Mouse (Mus musculus) gastrocnemius, adult 8-10 months (tissue): ENCODE results near the gene Aadac. TPM values are rescaled to one million over a fixed set of nuclear protein-coding genes. Genes with fewer than 3 reads are reported as not detected.

Experiments used
- DNase-seq, 2 experiments: peaks; one replicate each; pipeline ENCODE4 v3.0.0; 2022; ENCODE audit warnings: low spot score in 2 of 2
- total RNA-seq, 4 experiments: library from RNA; stranded (reverse); gene quantifications; 2 replicates each; pipeline ENCODE4 v1.2.4; 2022

The Aadac gene
- total RNA-seq = not detected

GRCm38 (mm10) chr3:60025417-60025816 is at the start of gene Aadac:
TSS of gene Aadac (plus strand) at chr3:60025717.
- no peak for DNase-seq

GRCm38 (mm10) chr3:60003622-60004021 is 21.9 kb upstream of the Aadac start:
- DNase-seq = no peak

- no peak for DNase-seq
Observed at GRCm38 (mm10) chr3:60006443-60006842, 19.1 kb upstream of the Aadac start, which contains the start of gene Aadacl2. TSS of gene Aadacl2 (plus strand) at chr3:60006743.

- no peak for DNase-seq
Observed at GRCm38 (mm10) chr3:60031511-60031910, 6.0 kb downstream of the Aadac start.

- no peak for DNase-seq
Observed at GRCm38 (mm10) chr3:60046221-60046913, 20.9 kb downstream of the Aadac start.

- DNase-seq = no peak
Observed at GRCm38 (mm10) chr3:60053231-60053927, 27.9 kb downstream of the Aadac start.

GRCm38 (mm10) chr3:60053931-60054330 is 28.4 kb downstream of the Aadac start:
- DNase-seq = no peak

- DNase-seq = no peak
Observed at GRCm38 (mm10) chr3:60056451-60056850, 30.9 kb downstream of the Aadac start.

- no peak for DNase-seq
Observed at GRCm38 (mm10) chr3:60057070-60057808, 31.7 kb downstream of the Aadac start.

GRCm38 (mm10) chr3:60057809-60058082 is 32.2 kb downstream of the Aadac start:
- DNase-seq = no peak

- no peak for DNase-seq
Observed at GRCm38 (mm10) chr3:60078883-60079415, 53.4 kb downstream of the Aadac start.

- no peak for DNase-seq
Observed at GRCm38 (mm10) chr3:60080572-60080971, 55.1 kb downstream of the Aadac start.

GRCm38 (mm10) chr3:60081648-60082047 is 56.1 kb downstream of the Aadac start, which contains the start of gene Sucnr1:
TSS of gene Sucnr1 (plus strand) at chr3:60081869.
- DNase-seq = no peak

- no peak for DNase-seq
Observed at GRCm38 (mm10) chr3:60082746-60083145, 57.2 kb downstream of the Aadac start.

- DNase-seq = no peak
Observed at GRCm38 (mm10) chr3:60085729-60086128, 60.2 kb downstream of the Aadac start.

Other genes starting within 250 kb of the Aadac start
- gene Gm8298, start 164.7 kb upstream of the Aadac start, total RNA-seq = not detected
- not detected for gene C130079G13Rik, start 100.5 kb upstream of the Aadac start, total RNA-seq
- not detected for gene Aadacl2, start 19.0 kb upstream of the Aadac start, total RNA-seq
- gene Sucnr1, start 56.2 kb downstream of the Aadac start, total RNA-seq = under 1 TPM in 1 of 4 experiments, not detected in 3; 0.54 TPM